Mouse (Mus musculus) megakaryocyte progenitor cell, adult 5-6 weeks (primary cell): ENCODE measurements around the gene Hlx. TPM values are rescaled to one million over a fixed set of nuclear protein-coding genes. Genes with fewer than 3 reads are reported as not detected.
A peak's percentile ranks its signal among the peaks of the same experiment; 100 is the strongest.

Experiments used
- ATAC-seq: replicated peaks from 2 replicates; pipeline ENCODE4 v1.8.0; 2016; ENCODE audit warnings: mild to moderate bottlenecking, moderate TSS enrichment, inconsistent platforms; ENCODE audit not compliant: poor library complexity
- total RNA-seq, 2 experiments: library from RNA; stranded (forward) in 1 of 2; stranded (reverse) in 1 of 2; fragments of 157-497, 149-512 nt in 1 of 2; fragments of 200-1000 nt in 1 of 2; gene quantifications; 2 replicates each; pipeline versions ENCODE4 v1.2.3 to v1.2.4; 2015 to 2017

The Hlx gene
- total RNA-seq, 2 experiments from 2014 or later, result 11.6 to 15.2 TPM

GRCm38 (mm10) chr1:184734067-184734830, 1.8 kb upstream of the Hlx start:
- ATAC-seq, result 0 out of 2 replicates have a peak, but pooled peaks have one; percentile 3

GRCm38 (mm10) chr1:184733300-184734066, 1.1 kb upstream of the Hlx start:
- peak; percentile 28 for ATAC-seq

- peak; percentile 12 for ATAC-seq
These were observed 524 bp downstream of the Hlx start for GRCm38 (mm10) chr1:184731644-184732545.

- no peak for ATAC-seq
These were observed 1.3 kb downstream of the Hlx start for GRCm38 (mm10) chr1:184731091-184731640.

GRCm38 (mm10) chr1:184730453-184731013, 1.9 kb downstream of the Hlx start:
- ATAC-seq, result no peak

- peak; percentile 15; the same call in 1 of the 2 replicates for ATAC-seq
These were observed 2.9 kb downstream of the Hlx start for GRCm38 (mm10) chr1:184729357-184730140.

- ATAC-seq, result peak; percentile 35
These were observed 3.8 kb downstream of the Hlx start for GRCm38 (mm10) chr1:184728561-184729115.

- no peak for ATAC-seq
These were observed 4.8 kb downstream of the Hlx start for GRCm38 (mm10) chr1:184727401-184728265.

- no peak for ATAC-seq
These were observed 5.7 kb downstream of the Hlx start for GRCm38 (mm10) chr1:184726576-184727300.

GRCm38 (mm10) chr1:184725318-184725790, 7.1 kb downstream of the Hlx start:
- ATAC-seq, result no peak

GRCm38 (mm10) chr1:184724551-184725317, 7.7 kb downstream of the Hlx start:
- ATAC-seq, result no peak

- ATAC-seq, result no peak
These were observed 8.5 kb downstream of the Hlx start for GRCm38 (mm10) chr1:184723899-184724298.

GRCm38 (mm10) chr1:184721121-184721520, 11.3 kb downstream of the Hlx start:
- no peak for ATAC-seq

- ATAC-seq, result no peak
These were observed 12.0 kb downstream of the Hlx start for GRCm38 (mm10) chr1:184720162-184721025.

GRCm38 (mm10) chr1:184718261-184719120, 13.9 kb downstream of the Hlx start:
- 0 out of 2 replicates have a peak, but pooled peaks have one; percentile 10 for ATAC-seq
